Mouse (Mus musculus): ENCODE measurements around the gene Ndufb6. TPM values are rescaled to one million over a fixed set of nuclear protein-coding genes. Genes with fewer than 3 reads are reported as not detected.

The Ndufb6 gene
- 105 and 137 TPM in 2 replicates for polyA plus RNA-seq (2012; rRNA removed; ENCODE audit: low replicate concordance)

DNA sequence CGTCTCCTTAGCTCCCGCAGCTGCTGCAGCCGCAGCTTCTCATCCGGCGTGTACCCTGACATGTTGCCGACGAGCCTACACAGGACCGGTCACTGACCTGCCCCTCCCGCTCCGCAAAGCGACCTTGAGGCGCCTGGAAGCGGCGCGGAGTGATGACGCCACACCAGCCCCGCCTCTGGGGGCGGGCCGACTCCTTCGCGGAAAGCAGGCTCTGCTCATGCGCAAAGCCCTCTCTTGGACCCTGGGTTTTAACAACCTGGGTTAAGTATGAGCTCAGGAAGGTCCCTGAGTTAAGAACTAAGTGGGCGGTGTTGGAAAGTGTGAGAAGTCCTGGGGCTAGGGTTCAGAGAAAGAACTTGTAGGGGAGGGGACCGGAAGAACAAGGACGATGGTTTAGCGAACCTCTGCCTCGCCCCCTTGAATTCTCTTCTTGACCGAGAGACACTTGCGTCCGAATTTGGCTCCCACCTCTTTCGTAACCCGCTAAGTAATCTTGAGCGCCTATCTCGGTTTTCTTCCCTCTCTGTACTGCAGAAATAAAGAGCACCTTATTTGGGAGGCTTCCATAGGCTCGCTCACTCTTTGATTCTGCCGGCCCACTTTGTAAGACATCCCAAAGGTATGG is at the start of gene Ndufb6:
TSS of gene Ndufb6 (minus strand) at position 146 of the 625 bp plus-strand sequence.

DNA sequence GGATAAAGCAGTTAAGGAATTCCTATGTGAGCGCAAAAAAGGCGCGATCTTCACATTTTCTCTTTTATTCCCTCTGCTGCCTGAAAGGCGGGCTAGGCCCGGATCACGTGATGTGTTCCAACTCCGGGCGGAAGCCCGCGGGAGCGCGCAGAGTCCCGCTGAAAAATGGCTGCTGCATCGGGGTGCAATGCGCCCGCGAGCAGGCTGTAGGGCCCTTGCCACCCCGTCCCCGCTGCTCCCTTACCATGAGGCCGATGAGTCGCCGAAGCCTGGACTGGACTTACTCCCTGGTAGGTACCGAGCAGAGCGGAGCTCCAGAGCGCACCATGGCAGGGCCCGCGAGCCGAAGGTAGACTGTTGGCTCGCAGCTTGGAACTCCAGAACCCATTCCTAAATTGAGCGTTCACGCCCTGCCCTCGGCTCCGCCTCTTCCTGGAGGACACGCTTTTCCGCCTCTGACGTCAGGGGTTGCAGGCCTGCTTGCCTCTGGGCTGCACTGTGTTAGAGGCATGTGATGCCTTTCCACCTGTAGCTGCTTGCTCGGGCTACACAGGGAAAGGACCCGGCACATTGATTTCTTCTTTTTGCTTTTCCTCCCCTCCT is 9.7 kb downstream of the Ndufb6 start, which contains the start of the genes Smim27 and Topors:
TSS of gene Smim27 (plus strand) at position 150 of the 603 bp plus-strand sequence.
TSS of gene Topors (minus strand) at position 421 of the 603 bp plus-strand sequence.

GRCm38 (mm10) chr4:40239409-40240271 is 39.6 kb downstream of the Ndufb6 start, which contains the start of gene Ddx58:
Gene Ddx58 (minus strand): TSS chr4:40239828.

Other genes starting within 250 kb of the Ndufb6 start
- gene Aco1, start 136.3 kb downstream of the Ndufb6 start, polyA plus RNA-seq (2012; rRNA removed; ENCODE audit: low replicate concordance), result 119 and 137 TPM in 2 replicates
- gene Ddx58, start 39.6 kb downstream of the Ndufb6 start, polyA plus RNA-seq (2012; rRNA removed; ENCODE audit: low replicate concordance), result 20.4 and 25.3 TPM in 2 replicates
- 17.7 and 23.0 TPM in 2 replicates for gene Smim27, start 9.8 kb downstream of the Ndufb6 start, polyA plus RNA-seq (2012; rRNA removed; ENCODE audit: low replicate concordance)
- 3.9 and 6.7 TPM in 2 replicates for gene Topors, start 9.6 kb downstream of the Ndufb6 start, polyA plus RNA-seq (2012; rRNA removed; ENCODE audit: low replicate concordance)
- 0.13 TPM in 1 of 2 replicates, not detected in the other for gene Tmem215, start 192.8 kb upstream of the Ndufb6 start, polyA plus RNA-seq (2012; rRNA removed; ENCODE audit: low replicate concordance)